Mouse (Mus musculus): ENCODE results near the gene Dnaja3. TPM values are rescaled to one million over a fixed set of nuclear protein-coding genes. Genes with fewer than 3 reads are reported as not detected.

Dnaja3 gene
- total and polyA plus RNA-seq, 2 experiments from 2014 or later: 49.6 to 52.9 TPM

DNA sequence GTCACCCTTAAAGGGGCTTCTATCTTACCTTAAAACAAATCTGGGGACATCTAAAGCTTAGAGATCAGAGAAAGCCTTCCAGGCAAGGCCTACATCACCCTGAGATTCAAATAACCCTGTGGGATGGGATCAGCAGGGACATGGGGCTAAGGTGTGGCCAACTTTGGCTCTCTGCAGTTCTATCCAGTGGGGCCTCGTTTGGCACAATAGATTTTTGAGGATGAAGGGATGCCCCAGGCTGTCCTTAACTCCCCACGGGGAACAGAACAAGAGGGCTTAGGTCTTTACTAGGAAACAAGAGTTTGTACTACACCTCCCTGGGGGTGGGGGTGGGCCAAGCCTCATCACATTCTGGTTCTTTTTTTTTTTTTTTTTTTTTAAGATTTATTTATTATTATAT, 19.5 kb downstream of the Dnaja3 start:
- 28% methylated on average over 2 of the region's 2 CpGs for WGBS
- TF ChIP-seq CTCF (IDR thresholded peaks at IDR 0.05; ENCODE audit: low read depth): no peak
- no peak overlapping the region for H3K9ac ChIP-seq (replicated peaks; ENCODE audit: low read length)

GRCm38 (mm10) chr16:4661605-4662004, 21.8 kb downstream of the Dnaja3 start:
- Histone ChIP-seq H3K9me3 (ENCODE audit: low read length) (no peaks in the 10 kb centered on the region), H3K27me3 (ENCODE audit: insufficient read depth, low read length) (no peaks in the 10 kb centered on the region), H3K27ac (no peak overlapping the region), H3K36me3 (ENCODE audit: insufficient read depth, low read length) (peaks cover 15% of the 10 kb centered on the region; the same call in 1 of the 2 replicates), H3K4me1 (ENCODE audit: insufficient read depth, low read length) (no peaks in the 10 kb centered on the region; the same call in 1 of the 2 replicates), H3K4me2 (ENCODE audit: low read depth, low read length) (no peak overlapping the region), H3K4me3 (ENCODE audit: low read length) (no peak overlapping the region), H3K9ac (replicated peaks; ENCODE audit: low read length) (no peak overlapping the region)
- 74% methylated on average over 2 of the region's 2 CpGs for WGBS
- no peak for TF ChIP-seq CTCF (IDR thresholded peaks at IDR 0.05; ENCODE audit: low read depth)
- ATAC-seq (no peak), DNase-seq (ENCODE audit: low spot score) (no peak)

More for the DNA sequence above, 19.5 kb downstream of the Dnaja3 start:
- no peaks in the 10 kb centered on the region; the same call in 1 of the 2 replicates for H3K4me1 ChIP-seq (ENCODE audit: insufficient read depth, low read length)
- H3K27me3 ChIP-seq (ENCODE audit: insufficient read depth, low read length): no peaks in the 10 kb centered on the region
- H3K4me3 ChIP-seq (ENCODE audit: low read length): no peak overlapping the region
- DNase-seq (ENCODE audit: low spot score) (no peak), ATAC-seq (no peak)
- H3K36me3 ChIP-seq (ENCODE audit: insufficient read depth, low read length): peaks cover 7% of the 10 kb centered on the region; the same call in 1 of the 2 replicates
- no peak overlapping the region for H3K27ac ChIP-seq
- H3K9me3 ChIP-seq (ENCODE audit: low read length): no peaks in the 10 kb centered on the region
- no peak overlapping the region for H3K4me2 ChIP-seq (ENCODE audit: low read depth, low read length)

GRCm38 (mm10) chr16:4663806-4664205, 24.0 kb downstream of the Dnaja3 start:
- WGBS: 83% methylated on average over 2 of the region's 2 CpGs
- Histone ChIP-seq H3K36me3 (ENCODE audit: insufficient read depth, low read length) (peaks cover 15% of the 10 kb centered on the region; the same call in 1 of the 2 replicates), H3K4me1 (ENCODE audit: insufficient read depth, low read length) (no peaks in the 10 kb centered on the region; the same call in 1 of the 2 replicates), H3K9ac (replicated peaks; ENCODE audit: low read length) (no peak overlapping the region), H3K9me3 (ENCODE audit: low read length) (no peaks in the 10 kb centered on the region), H3K4me3 (ENCODE audit: low read length) (no peak overlapping the region), H3K4me2 (ENCODE audit: low read depth, low read length) (no peak overlapping the region), H3K27ac (no peak overlapping the region), H3K27me3 (ENCODE audit: insufficient read depth, low read length) (no peaks in the 10 kb centered on the region)
- ATAC-seq: no peak
- no peak for DNase-seq (ENCODE audit: low spot score)
- TF ChIP-seq CTCF (IDR thresholded peaks at IDR 0.05; ENCODE audit: low read depth): no peak

DNA sequence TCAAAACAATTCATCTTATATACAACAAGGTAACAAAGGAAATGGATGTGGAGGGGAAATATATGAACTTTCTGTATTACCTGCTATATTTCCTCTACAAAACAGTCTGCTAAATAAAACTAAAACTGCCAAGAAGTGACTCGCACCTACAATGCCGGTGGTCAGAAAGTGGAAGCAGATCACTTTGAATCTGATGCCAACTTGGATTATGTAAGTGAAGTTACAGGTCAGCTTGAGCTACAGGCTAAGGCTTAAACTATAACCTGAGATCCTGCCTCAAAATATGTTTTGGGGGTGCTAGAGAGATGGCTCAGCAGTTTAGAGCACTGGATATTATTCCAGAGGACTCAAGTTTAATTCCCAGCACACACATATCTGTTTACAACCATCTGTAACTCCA, 25.9 kb downstream of the Dnaja3 start:
- H3K36me3 ChIP-seq (ENCODE audit: insufficient read depth, low read length): peaks cover 15% of the 10 kb centered on the region; the same call in 1 of the 2 replicates
- H3K4me3 ChIP-seq (ENCODE audit: low read length): no peak overlapping the region
- H3K9me3 ChIP-seq (ENCODE audit: low read length): no peaks in the 10 kb centered on the region
- DNase-seq (ENCODE audit: low spot score): no peak
- H3K27me3 ChIP-seq (ENCODE audit: insufficient read depth, low read length): no peaks in the 10 kb centered on the region
- TF ChIP-seq CTCF (IDR thresholded peaks at IDR 0.05; ENCODE audit: low read depth): no peak
- WGBS: 98% methylated on average over 2 of the region's 2 CpGs
- no peak overlapping the region for H3K9ac ChIP-seq (replicated peaks; ENCODE audit: low read length)
- H3K4me2 ChIP-seq (ENCODE audit: low read depth, low read length): no peak overlapping the region
- no peaks in the 10 kb centered on the region for H3K4me1 ChIP-seq (ENCODE audit: insufficient read depth, low read length)
- ATAC-seq: no peak
- no peak overlapping the region for H3K27ac ChIP-seq

- ATAC-seq: peak; percentile 93
- Histone ChIP-seq H3K27ac (no peak overlapping the region), H3K9ac (replicated peaks; ENCODE audit: low read length) (no peak overlapping the region), H3K4me1 (ENCODE audit: insufficient read depth, low read length) (no peaks in the 10 kb centered on the region), H3K4me2 (ENCODE audit: low read depth, low read length) (no peak overlapping the region), H3K4me3 (ENCODE audit: low read length) (no peak overlapping the region), H3K27me3 (ENCODE audit: insufficient read depth, low read length) (no peaks in the 10 kb centered on the region), H3K9me3 (ENCODE audit: low read length) (no peaks in the 10 kb centered on the region), H3K36me3 (ENCODE audit: insufficient read depth, low read length) (peaks cover 15% of the 10 kb centered on the region; the same call in 1 of the 2 replicates)
- peak; percentile 96 for TF ChIP-seq CTCF (IDR thresholded peaks at IDR 0.05; ENCODE audit: low read depth)
- 26% methylated on average over 3 of the region's 3 CpGs for WGBS
- peak; percentile 96 for DNase-seq (ENCODE audit: low spot score)
Observed at GRCm38 (mm10) chr16:4667190-4667808, 27.5 kb downstream of the Dnaja3 start.

DNA sequence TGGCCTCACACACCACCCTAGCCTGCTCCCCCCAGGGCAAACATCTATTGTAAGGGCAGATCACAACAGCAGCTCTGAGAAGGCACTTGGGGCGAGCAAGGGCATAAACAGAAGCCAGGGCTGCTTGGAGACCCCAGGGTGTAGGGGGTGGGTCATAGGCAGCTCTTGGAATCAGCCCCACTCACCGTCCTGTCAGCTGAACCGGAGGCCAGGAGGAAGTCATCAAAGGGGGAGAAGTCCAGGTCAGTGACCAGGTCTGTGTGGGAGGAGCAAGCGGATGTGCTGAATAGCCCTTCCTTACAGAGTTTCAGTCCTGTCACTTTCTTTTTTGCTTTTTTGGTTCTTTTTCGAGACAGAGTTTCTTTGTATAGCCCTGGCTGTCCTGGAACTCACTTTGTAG, 30.5 kb downstream of the Dnaja3 start:
- Histone ChIP-seq H3K4me3 (ENCODE audit: low read length) (no peak overlapping the region), H3K4me1 (ENCODE audit: insufficient read depth, low read length) (no peaks in the 10 kb centered on the region), H3K9ac (replicated peaks; ENCODE audit: low read length) (no peak overlapping the region), H3K27me3 (ENCODE audit: insufficient read depth, low read length) (no peaks in the 10 kb centered on the region), H3K9me3 (ENCODE audit: low read length) (no peaks in the 10 kb centered on the region), H3K36me3 (ENCODE audit: insufficient read depth, low read length) (peaks cover 23% of the 10 kb centered on the region), H3K27ac (no peak overlapping the region), H3K4me2 (ENCODE audit: low read depth, low read length) (no peak overlapping the region)
- ATAC-seq: no peak
- no peak for TF ChIP-seq CTCF (IDR thresholded peaks at IDR 0.05; ENCODE audit: low read depth)
- 77% methylated on average over 5 of the region's 5 CpGs for WGBS
- DNase-seq (ENCODE audit: low spot score): no peak

GRCm38 (mm10) chr16:4674091-4674490, 34.3 kb downstream of the Dnaja3 start:
- no peak overlapping the region for H3K4me3 ChIP-seq (ENCODE audit: low read length)
- peaks cover 19% of the 10 kb centered on the region for H3K36me3 ChIP-seq (ENCODE audit: insufficient read depth, low read length)
- WGBS: 81% methylated on average over 4 of the region's 4 CpGs
- no peaks in the 10 kb centered on the region for H3K27me3 ChIP-seq (ENCODE audit: insufficient read depth, low read length)
- no peak for DNase-seq (ENCODE audit: low spot score)
- H3K27ac ChIP-seq: no peak overlapping the region
- H3K9ac ChIP-seq (replicated peaks; ENCODE audit: low read length): no peak overlapping the region
- no peak for ATAC-seq
- no peaks in the 10 kb centered on the region for H3K9me3 ChIP-seq (ENCODE audit: low read length)
- no peak for TF ChIP-seq CTCF (IDR thresholded peaks at IDR 0.05; ENCODE audit: low read depth)
- peaks cover 4% of the 10 kb centered on the region for H3K4me1 ChIP-seq (ENCODE audit: insufficient read depth, low read length)
- H3K4me2 ChIP-seq (ENCODE audit: low read depth, low read length): no peak overlapping the region

Measured in hindbrain, postnatal 0 days (tissue).